Mouse (Mus musculus): ENCODE measurements around the gene C730034F03Rik.
A peak's percentile ranks its signal among the peaks of the same experiment; 100 is the strongest.

Gene C730034F03Rik

GRCm38 (mm10) chr15:89475611-89476474 lies 46.5 kb downstream of the C730034F03Rik start:
- peak; percentile 83 for DNase-seq (ENCODE audit: low spot score)

DNA sequence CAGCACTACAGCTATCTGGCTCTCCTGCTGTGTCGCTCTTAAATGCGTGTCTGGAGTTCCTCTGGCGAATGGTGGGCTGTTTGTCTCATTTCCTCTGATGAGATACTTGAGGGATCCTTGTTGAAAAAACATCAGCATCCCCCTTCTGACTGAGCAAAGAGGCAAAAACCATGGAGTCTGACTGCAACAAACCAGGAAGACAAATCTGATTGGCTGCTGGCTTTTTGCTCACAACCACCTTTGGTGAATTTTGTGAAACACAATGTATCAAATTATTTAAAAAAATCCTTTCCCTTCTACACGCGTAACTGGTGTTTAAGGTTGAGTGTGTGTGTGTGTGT lies 47.1 kb downstream of the C730034F03Rik start:
- no peak for DNase-seq (ENCODE audit: low spot score)

DNA sequence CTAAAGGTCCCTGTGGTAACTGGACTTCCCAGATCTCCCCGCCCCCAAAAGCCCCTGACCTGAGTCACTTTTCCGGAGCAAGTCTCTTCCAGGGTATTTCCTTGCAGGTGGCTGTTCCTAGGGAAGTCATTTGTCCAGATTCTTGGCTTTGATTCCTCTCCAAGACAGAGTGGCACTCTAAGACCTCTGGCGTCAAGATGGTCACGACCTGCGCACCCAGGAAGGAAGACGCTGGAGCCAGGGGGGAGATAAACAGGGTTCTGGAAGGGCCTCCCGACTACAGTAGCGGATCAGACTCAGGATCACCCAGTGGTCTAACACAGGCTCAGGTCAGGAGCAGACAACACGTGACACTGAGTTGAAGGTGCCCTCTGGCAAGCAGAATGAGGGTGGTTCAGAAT lies 47.7 kb downstream of the C730034F03Rik start, which contains the start of gene Arsa:
TSS of gene Arsa (minus strand) at position 335 of the 401 bp plus-strand sequence.
- no peak for DNase-seq (ENCODE audit: low spot score)

DNA sequence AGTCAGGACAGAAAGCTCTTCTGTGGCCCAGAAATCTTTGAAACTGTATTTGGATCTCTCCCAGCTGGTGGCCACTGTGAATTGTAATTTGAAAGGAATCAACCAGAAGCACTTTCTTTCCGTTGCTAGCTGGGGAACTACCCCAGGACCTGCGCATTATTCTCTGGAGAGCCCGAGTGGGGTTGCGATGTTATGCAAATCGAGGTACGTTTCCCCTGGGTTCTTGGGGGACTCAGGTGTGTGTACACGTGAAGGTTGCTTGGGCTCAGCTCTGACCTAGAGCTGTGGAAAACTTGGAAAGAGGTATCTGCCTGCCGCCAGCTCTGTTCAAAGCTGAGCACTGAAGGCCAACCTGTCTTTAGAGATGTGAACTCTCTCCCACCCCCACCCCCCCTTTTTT lies 48.4 kb downstream of the C730034F03Rik start:
- no peak for DNase-seq (ENCODE audit: low spot score)

GRCm38 (mm10) chr15:89478622-89479021 lies 49.2 kb downstream of the C730034F03Rik start:
- no peak for DNase-seq (ENCODE audit: low spot score)
